ENCODE assay signal across 20 mouse cellular contexts in genomic region chr10:90974084-90974483, GRCm38 (mm10).
A peak's percentile ranks its signal among the peaks of the same experiment; 100 is the strongest.
DNase-seq lines count a peak whose midpoint lies in the region; TF ChIP-seq lines count a peak whose summit lies in the region.
"Had no signal": no experiment of that assay in that cellular context is flagged by ENCODE, and none has a peak within 500 bp of the region (broad histone marks: within the 10 kb centered on the region; RNA-seq: fewer than 3 reads in every experiment).

No protein-coding gene starts in this region.

- peak; percentile 38 for DNase-seq in 3T3-L1 (ENCODE audit: low read depth, low spot score)
- peak; percentile 82 for DNase-seq in 416B (ENCODE audit: low read depth)
- DNase-seq in NIH3T3 (ENCODE audit: low read depth): peak; percentile 67
- no peak for DNase-seq in gastrocnemius, adult 2 months
- DNase-seq in layer of hippocampus, postnatal 25 days (ENCODE audit: extremely low spot score in 1 of 2, low spot score in 1 of 2): no peak
- no peak for DNase-seq in cerebellum, adult 9-10 months
- DNase-seq: adrenal gland, adult 8-10 months; adrenal gland, postnatal 14 days; adrenal gland, postnatal 36 days; cerebellum, adult 11-12 months; cerebellum, adult 2 months; cerebellum, adult 9-11 months; cerebellum, postnatal 14 days; cerebellum, postnatal 36 days; embryo, embryonic 11 days had no signal

- no peak overlapping the region for H3K27ac ChIP-seq in gastrocnemius, adult 2 months
- H3K27ac ChIP-seq: embryonic facial prominence, embryonic 13.5 days; embryonic facial prominence, embryonic 15.5 days; forebrain, embryonic 10.5 days; forebrain, embryonic 12.5 days had no signal

- no peak for TF ChIP-seq CTCF in gastrocnemius, adult 2 months (IDR thresholded peaks at IDR 0.05)

- intact Hi-C loops in gastrocnemius, adult 2 months (cut with DNase I): no loop called here

- H3K4me3 ChIP-seq in gastrocnemius, adult 2 months: no peak overlapping the region
- H3K4me3 ChIP-seq: embryonic facial prominence, embryonic 13.5 days; embryonic facial prominence, embryonic 15.5 days; erythroblast, embryonic 14.5 days; forebrain, embryonic 10.5 days; forebrain, embryonic 12.5 days had no signal

Comparison
In these comparisons a context has a peak if more than half of its experiments do, and no peak if none do; other contexts are left out.
1. DNase-seq: peak in 3T3-L1 (single experiment), 416B (single experiment) and NIH3T3 (single experiment); none in gastrocnemius, adult 2 months (single experiment), layer of hippocampus, postnatal 25 days (0 of 2) and cerebellum, adult 9-10 months (single experiment).